Mouse (Mus musculus) hindbrain, embryonic 12.5 days (tissue): ENCODE measurements around the gene Ddx39. TPM values are rescaled to one million over a fixed set of nuclear protein-coding genes. Genes with fewer than 3 reads are reported as not detected.
A peak's percentile ranks its signal among the peaks of the same experiment; 100 is the strongest.

ENCODE experiments used
- ATAC-seq: fragments of 200-750 bp; cut with Nextera tagmentation; 2 replicates; pipeline ENCODE4 v1.8.0; 2017; ENCODE audit warnings: moderate TSS enrichment; ENCODE audit not compliant: low FRiP score
- H3K27ac ChIP-seq: fragments of 300-500 bp; sonication (generic); 2 replicates; pipeline ENCODE4 v1.5.1; 2016; ENCODE audit warnings: mild to moderate bottlenecking
- H3K27me3 ChIP-seq: fragments of 300-500 bp; sonication (generic); 2 replicates; pipeline ENCODE4 v1.6.1; 2016; ENCODE audit warnings: mild to moderate bottlenecking
- H3K36me3 ChIP-seq: fragments of 300-500 bp; sonication (generic); 2 replicates; pipeline ENCODE4 v1.6.1; 2016; ENCODE audit warnings: mild to moderate bottlenecking
- H3K4me1 ChIP-seq: fragments of 300-500 bp; sonication (generic); 2 replicates; pipeline ENCODE4 v1.6.1; 2016
- H3K4me2 ChIP-seq: fragments of 300-500 bp; sonication (generic); replicated peaks from 2 replicates; pipeline ENCODE4 v1.6.1; 2016; ENCODE audit warnings: mild to moderate bottlenecking
- H3K4me3 ChIP-seq: fragments of 300-500 bp; sonication (generic); 2 replicates; pipeline ENCODE4 v1.5.1; 2016; ENCODE audit warnings: mild to moderate bottlenecking
- H3K9ac ChIP-seq: fragments of 300-500 bp; sonication (generic); 2 replicates; pipeline ENCODE4 v1.6.1; 2016; ENCODE audit warnings: mild to moderate bottlenecking, moderate library complexity
- H3K9me3 ChIP-seq: fragments of 300-500 bp; sonication (generic); replicated peaks from 2 replicates; pipeline ENCODE4 v1.6.1; 2016; ENCODE audit warnings: mild to moderate bottlenecking
- WGBS: fragments of 180-500 bp; shearing (Covaris S2); methylation state at CpG from one replicate; pipeline ENCODE4 v1.1.7; 2016; 5-methylcytosine and 5-hydroxymethylcytosine counted together
- polyA plus RNA-seq: library from polyadenylated mRNA; unstranded; fragments of >200 nt; fragmentation: Nextera tagmentation; extraction: Ambion mirVana; gene quantifications from 2 replicates; pipeline ENCODE4 v1.2.1, GENCODE M21; 2016

The Ddx39 gene
- polyA plus RNA-seq, 1 experiment from 2014 or later: 135 TPM

DNA sequence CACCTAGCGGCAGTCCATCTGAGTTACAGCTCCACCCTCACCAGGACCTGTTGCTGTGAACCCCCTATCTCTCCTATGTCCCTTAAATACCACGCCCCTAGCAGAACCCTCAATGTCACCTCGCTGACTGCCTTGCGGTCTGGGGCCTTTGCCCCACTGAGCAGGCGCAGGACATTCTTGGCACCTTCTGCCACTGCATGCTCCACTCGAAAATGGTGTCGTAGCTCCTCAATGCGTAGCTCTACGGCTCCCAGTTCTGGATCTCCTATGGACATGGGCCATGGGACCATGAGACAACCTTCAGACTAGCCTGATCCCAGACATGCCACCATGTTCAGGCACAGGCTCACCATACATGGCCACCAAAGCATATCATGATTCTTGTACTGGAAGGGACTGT is 30.5 kb upstream of the Ddx39 start:
- no peak overlapping the region for H3K27ac ChIP-seq
- no peak overlapping the region for H3K9ac ChIP-seq
- no peak overlapping the region for H3K4me3 ChIP-seq
- ATAC-seq: no peak
- no peak overlapping the region for H3K4me2 ChIP-seq
- H3K9me3 ChIP-seq: no peaks in the 10 kb centered on the region
- no peaks in the 10 kb centered on the region for H3K27me3 ChIP-seq
- H3K36me3 ChIP-seq: peaks cover 64% of the 10 kb centered on the region
- 94% methylated on average over 9 of the region's 9 CpGs for WGBS
- H3K4me1 ChIP-seq: peaks cover 6% of the 10 kb centered on the region; the same call in 1 of the 2 replicates

DNA sequence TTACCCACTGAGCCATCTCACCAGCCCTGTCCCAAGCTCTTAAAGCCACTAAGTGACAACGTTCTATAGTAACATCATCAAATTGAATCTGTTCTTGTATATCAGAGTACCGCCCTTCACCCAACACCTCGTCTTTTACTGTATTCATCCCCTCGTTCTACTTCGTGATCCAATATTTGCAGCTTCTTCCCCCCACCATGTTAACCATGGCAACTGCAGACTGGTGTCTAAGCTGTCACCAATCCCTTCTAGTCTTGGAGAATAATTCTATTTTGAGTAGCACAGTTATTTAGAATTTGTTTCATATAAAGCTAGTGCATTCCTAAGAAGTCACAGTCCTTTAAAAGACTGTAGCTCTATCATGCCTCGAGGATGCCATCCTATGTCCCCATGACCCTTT is 25.7 kb upstream of the Ddx39 start:
- H3K4me1 ChIP-seq: no peaks in the 10 kb centered on the region
- H3K9me3 ChIP-seq: no peaks in the 10 kb centered on the region
- H3K27me3 ChIP-seq: no peaks in the 10 kb centered on the region
- H3K4me2 ChIP-seq: no peak overlapping the region
- no peak overlapping the region for H3K27ac ChIP-seq
- H3K36me3 ChIP-seq: peaks cover 47% of the 10 kb centered on the region
- ATAC-seq: no peak
- no peak overlapping the region for H3K9ac ChIP-seq
- H3K4me3 ChIP-seq: no peak overlapping the region
- WGBS: 91% methylated on average over 6 of the region's 6 CpGs

DNA sequence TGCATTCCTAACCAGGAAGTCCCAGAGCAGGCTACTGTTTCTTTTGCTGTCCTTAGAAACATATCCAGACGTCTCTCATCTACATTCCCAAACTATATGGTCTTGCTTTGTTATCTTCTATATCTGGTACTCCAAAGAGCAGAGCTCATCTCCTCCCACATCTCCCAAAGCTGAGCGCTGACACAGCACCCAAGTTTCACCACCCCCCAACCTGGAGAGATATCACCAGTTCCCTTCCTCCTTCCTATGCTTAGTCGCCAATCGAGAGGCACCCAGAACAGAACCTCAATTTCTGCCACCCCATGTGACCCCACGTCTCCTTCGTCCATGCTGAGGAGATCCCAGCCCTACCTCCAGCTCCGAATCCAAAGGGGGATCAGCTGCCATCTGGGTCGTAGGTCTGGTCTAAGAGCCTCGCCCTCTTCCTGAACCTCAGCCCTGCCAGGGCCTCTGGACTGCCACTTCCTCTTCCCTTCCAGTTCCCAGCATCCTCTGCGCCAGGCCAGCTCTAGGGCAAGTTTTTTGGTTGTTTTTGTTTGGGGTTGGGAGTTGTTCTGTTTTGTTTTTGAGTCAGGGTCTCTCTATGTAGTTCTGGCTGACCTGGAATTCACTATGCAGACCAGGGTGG is 21.3 kb upstream of the Ddx39 start:
- ATAC-seq: no peak
- no peaks in the 10 kb centered on the region for H3K27me3 ChIP-seq
- H3K4me3 ChIP-seq: no peak overlapping the region
- H3K9ac ChIP-seq: no peak overlapping the region
- no peak overlapping the region for H3K27ac ChIP-seq
- H3K4me1 ChIP-seq: peaks cover 15% of the 10 kb centered on the region
- H3K4me2 ChIP-seq: no peak overlapping the region
- H3K36me3 ChIP-seq: peaks cover 29% of the 10 kb centered on the region
- 87% methylated on average over 10 of the region's 10 CpGs for WGBS
- H3K9me3 ChIP-seq: no peaks in the 10 kb centered on the region

DNA sequence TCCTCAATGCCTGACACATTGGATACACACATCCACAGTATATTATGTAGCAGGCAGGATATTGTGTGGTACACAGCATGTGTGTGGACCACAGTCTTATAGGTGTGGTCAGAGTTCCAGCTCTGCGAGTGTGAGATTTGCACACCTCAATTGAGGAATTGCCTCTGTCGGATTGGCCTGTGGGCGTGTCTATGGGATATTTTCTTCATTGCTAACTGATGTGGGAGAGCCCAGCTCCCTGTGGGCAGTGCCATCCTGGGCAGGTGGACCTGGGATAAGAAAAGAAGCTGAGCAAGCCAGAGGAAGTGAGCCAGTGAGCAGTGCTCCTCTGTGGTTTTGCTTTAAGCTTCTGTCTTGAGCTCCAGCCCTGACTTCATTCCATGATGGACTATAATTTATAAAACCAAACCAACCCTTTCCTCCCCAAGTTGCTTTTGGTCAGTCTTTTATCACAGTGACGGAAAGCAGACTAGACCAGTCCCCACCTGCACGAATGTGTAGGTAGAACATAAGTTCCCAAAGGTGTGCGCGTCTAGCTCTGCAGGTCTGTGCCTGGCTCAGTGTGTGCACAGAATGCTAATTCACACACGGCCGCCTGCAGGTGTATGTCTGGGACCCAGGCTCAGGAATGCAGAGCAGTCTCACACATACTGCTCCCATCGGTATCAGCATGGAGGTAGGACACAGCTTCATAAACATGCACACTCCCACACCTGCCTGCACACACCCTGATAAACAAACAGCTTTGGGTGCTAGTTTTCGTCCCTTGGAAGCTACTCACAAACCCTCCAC is 20.4 kb upstream of the Ddx39 start:
- 91% methylated on average over 11 of the region's 11 CpGs for WGBS
- Histone ChIP-seq H3K4me1 (peaks cover 19% of the 10 kb centered on the region), H3K27me3 (no peaks in the 10 kb centered on the region), H3K27ac (no peak overlapping the region), H3K4me2 (no peak overlapping the region), H3K9ac (no peak overlapping the region), H3K36me3 (peaks cover 28% of the 10 kb centered on the region), H3K9me3 (no peaks in the 10 kb centered on the region), H3K4me3 (no peak overlapping the region)
- ATAC-seq: no peak

DNA sequence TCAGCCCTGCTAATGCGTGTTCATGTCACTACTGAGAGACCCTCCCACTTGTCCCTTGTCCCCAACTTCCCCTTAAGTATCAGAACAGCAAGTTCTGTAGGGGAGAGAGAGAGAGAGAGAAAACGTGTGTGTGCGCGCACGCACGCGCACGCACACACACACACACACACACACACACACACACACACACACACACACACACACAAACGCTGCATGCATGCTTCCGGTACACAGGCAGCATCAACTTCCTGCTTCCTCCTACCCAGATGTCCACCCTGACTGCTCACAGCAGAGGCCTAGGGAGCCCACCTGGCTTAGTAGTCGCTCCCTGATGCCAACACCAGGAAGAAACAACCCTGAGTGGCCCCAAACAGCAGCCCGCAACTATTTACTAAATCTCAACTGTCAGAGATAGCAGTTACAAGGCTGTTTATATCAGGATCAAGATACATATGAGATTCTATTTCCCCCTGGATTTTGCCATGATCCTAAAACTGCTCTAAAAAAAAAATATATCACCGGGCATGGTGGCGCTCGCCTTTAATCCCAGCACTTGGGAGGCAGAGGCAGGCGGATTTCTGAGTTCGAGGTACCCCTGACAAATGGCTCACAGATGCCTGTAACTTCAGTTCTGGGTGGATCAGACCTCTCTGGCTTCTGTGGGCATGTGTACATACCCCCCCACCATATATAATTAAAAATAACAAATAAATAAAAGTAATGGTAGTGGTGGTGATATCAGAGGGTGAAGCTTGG is 19.4 kb upstream of the Ddx39 start:
- 90% methylated on average over 17 of the region's 17 CpGs for WGBS
- H3K4me1 ChIP-seq: peaks cover 23% of the 10 kb centered on the region
- no peak for ATAC-seq

DNA sequence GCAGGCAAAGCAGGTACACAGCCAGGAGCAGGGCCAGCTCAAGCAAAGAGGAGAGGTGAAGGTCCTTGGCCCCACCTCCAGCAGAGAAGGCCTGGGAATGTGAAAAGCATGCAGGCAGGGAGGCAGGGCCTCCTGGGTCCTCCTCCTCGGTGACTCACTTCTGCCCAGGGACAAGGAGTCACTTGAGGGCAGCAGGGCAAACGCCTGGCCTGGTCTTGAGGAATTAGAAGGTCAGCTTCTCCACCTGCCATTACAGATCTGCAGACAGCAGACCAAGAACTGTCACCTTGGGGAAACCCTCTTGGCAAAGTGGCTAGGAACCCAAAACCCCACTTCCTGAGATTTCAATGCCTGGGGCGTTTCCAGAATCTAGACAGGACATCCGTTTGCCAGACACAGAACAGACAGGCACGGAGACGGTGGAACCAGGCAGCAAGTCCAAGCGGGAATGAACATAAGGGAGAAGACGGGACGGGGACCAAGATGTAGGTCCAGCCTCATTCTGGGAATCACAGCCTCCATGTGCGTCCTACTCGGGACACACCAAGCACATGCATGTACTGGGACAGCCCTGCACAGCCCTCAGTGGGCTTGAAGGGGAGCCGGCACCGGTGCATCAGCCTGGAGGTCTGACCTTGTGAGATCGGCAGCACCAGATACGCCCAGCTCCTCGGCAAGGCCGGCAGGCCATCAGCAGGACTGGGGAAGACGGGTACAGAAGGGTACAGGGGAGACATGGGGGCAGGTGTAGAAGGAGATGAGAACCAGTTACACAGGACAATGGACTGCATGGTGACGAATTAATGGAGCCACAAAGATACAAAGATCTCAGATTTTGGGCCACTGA is 17.4 kb upstream of the Ddx39 start:
- no peaks in the 10 kb centered on the region; the same call in 1 of the 2 replicates for H3K36me3 ChIP-seq
- no peaks in the 10 kb centered on the region for H3K9me3 ChIP-seq
- H3K4me2 ChIP-seq: peak overlapping the region; percentile 92
- H3K9ac ChIP-seq: peak overlapping the region; percentile 90
- H3K27ac ChIP-seq: 0 out of 2 replicates have a peak overlapping the region, but pooled peaks have one; percentile 18
- ATAC-seq: no peak
- H3K4me1 ChIP-seq: peaks cover 23% of the 10 kb centered on the region
- WGBS: 59% methylated on average over 19 of the region's 19 CpGs
- H3K27me3 ChIP-seq: no peaks in the 10 kb centered on the region
- peak overlapping the region; percentile 85 for H3K4me3 ChIP-seq

More for the DNA sequence above, 19.4 kb upstream of the Ddx39 start:
- Histone ChIP-seq H3K9me3 (no peaks in the 10 kb centered on the region), H3K27me3 (no peaks in the 10 kb centered on the region), H3K4me3 (no peak overlapping the region), H3K27ac (no peak overlapping the region; the same call in 1 of the 2 replicates), H3K4me2 (no peak overlapping the region), H3K36me3 (peaks cover 20% of the 10 kb centered on the region), H3K9ac (peak overlapping the region; percentile 18; the same call in 1 of the 2 replicates)

DNA sequence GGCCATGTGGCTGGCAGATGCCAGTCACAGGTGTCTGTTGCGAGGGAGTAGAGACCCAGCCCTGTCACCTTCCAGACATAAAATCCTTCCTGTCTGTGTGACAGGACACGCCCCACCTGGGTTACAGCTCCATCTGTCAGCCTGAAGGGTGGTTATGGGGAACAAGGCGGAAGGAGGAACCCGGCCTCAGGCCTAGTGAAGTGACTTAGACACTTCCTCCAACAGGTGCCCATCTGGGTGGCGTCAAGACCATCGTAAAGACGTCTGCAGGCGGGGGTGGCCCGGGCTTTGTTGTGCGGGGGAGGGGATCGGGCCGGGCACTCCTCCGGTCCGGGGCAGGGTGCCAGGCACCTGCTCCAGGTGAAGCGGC is 16.7 kb upstream of the Ddx39 start:
- H3K4me1 ChIP-seq: peaks cover 23% of the 10 kb centered on the region
- 4% methylated on average over 15 of the region's 15 CpGs for WGBS

DNA sequence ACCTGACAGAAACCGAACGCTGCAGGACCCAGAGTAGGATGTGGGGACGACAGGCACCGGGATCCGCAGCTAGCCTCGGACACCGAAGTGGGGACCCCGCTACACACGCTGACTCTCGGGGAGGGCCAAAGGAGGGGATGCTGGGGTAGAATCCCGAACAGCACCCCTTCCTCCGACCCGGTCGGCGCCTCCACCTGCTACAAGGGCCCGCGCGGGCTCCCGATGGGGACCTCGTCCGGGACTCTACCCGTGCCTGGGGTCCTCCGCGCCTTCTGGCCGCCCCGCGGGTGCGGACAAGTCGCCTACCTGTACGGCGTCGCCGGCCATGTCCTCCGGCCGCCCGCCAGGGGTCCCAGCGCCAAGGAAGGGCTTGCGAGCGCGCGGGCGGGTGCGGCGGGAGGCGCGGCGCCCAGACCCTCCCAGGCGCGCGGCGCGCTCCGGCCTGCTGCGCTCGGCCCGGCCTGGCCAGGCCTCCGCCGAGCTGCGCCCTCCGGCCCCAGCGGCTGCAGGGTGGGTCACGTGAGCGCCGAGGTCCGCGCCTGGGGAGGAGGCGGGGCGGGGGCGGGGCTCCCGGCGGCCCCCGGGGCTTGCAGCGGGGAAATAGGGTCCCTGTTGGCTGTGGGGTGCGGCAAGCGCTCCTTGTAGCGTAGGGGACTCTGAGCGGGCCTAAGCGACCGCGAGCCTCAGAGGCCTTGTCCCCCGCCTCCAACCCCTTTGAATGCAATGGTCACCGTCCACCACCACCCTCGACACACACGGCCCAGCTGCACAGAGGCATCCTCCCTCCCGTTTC is 16.1 kb upstream of the Ddx39 start, which contains the start of gene Pkn1:
Gene Pkn1 (minus strand): TSS at position 519 of the 793 bp plus-strand sequence.
- Histone ChIP-seq H3K4me1 (peaks cover 23% of the 10 kb centered on the region), H3K36me3 (no peaks in the 10 kb centered on the region), H3K4me2 (peak within 1 kb of the TSS; percentile 92), H3K9me3 (no peaks in the 10 kb centered on the region), H3K27ac (peak within 1 kb of the TSS; percentile 52), H3K27me3 (no peaks in the 10 kb centered on the region), H3K4me3 (peak within 1 kb of the TSS; percentile 85), H3K9ac (peak within 1 kb of the TSS; percentile 90)
- under 1% methylated on average over 53 of the region's 85 CpGs for WGBS
- peak; percentile 92 for ATAC-seq

More for the DNA sequence above, 16.7 kb upstream of the Ddx39 start:
- Histone ChIP-seq H3K4me3 (peak overlapping the region; percentile 85), H3K36me3 (no peaks in the 10 kb centered on the region), H3K9me3 (no peaks in the 10 kb centered on the region), H3K27me3 (no peaks in the 10 kb centered on the region), H3K4me2 (peak overlapping the region; percentile 92), H3K9ac (peak overlapping the region; percentile 90), H3K27ac (no peak overlapping the region)
- ATAC-seq: peak; percentile 35

DNA sequence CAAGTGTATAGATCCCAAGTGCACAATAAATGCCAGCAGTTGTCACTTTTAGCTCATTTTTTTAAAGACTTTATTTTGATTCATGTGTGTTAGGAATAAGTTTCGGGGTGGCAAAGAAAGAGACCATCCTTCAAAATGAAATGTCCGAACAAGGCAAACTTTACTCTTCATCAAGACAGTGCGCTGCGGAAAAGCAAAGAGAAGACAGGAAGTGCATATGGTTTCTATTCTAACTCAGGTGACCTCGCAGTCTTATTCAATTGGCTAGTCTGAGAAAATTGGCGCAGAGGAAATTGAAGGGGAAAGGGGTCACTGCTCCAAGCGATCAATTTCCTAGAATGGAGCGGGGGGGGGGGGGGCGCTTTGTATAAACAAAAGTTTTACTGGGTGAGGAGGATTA is 15.4 kb upstream of the Ddx39 start:
- Histone ChIP-seq H3K4me1 (peaks cover 23% of the 10 kb centered on the region), H3K9ac (peak overlapping the region; percentile 90), H3K36me3 (no peaks in the 10 kb centered on the region), H3K27ac (peak overlapping the region; percentile 52; the same call in 1 of the 2 replicates), H3K9me3 (no peaks in the 10 kb centered on the region), H3K27me3 (no peaks in the 10 kb centered on the region), H3K4me3 (peak overlapping the region; percentile 85), H3K4me2 (peak overlapping the region; percentile 92)
- WGBS: 45% methylated on average over 9 of the region's 9 CpGs
- ATAC-seq: no peak

DNA sequence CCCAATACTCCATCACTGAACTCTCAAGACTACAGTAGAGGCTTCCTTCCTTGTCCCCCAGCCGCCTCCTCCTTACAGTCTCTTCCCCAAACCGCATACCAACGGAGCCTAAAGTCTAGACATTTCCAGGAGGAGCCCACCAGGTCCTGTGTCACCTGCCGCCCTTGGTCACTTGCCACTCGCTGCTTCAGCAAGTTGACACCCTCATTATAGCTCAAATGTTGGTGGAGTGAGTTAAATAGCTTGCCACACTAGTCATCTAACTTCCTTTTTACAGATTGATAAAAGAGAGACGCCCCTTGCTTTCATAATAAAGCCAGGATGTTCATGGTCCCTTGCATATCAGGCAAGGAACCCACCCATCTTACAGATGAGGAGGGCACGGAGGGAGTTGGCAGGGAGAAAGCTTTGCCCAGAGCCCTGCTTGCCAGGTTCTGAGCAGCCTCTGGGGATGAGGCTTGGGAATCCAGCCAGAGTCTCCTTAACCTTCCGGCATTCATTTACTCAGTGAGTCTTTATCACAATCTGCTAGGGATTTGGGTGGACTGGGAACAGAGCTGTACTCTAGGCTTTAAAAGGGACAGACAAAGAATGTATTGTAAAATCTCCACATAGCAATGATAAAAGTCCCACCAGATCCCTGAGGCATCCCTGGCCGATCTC is 14.4 kb upstream of the Ddx39 start:
- Histone ChIP-seq H3K27me3 (no peaks in the 10 kb centered on the region), H3K9me3 (no peaks in the 10 kb centered on the region), H3K9ac (no peak overlapping the region), H3K4me3 (no peak overlapping the region), H3K36me3 (no peaks in the 10 kb centered on the region), H3K4me2 (no peak overlapping the region), H3K4me1 (peaks cover 23% of the 10 kb centered on the region), H3K27ac (no peak overlapping the region)
- no peak for ATAC-seq
- WGBS: 84% methylated on average over 9 of the region's 9 CpGs
